Mouse (Mus musculus) R1 (cell line): ENCODE results near the gene Acot13.

Source experiments
- DNase-seq: peaks from one replicate; pipeline ENCODE4 v3.0.0-alpha.2; 2018; ENCODE audit warnings: low read depth, low spot score

The Acot13 gene

GRCm38 (mm10) chr13:24831353-24832130, at the start of gene Acot13, which contains the start of gene Tdp2:
Gene Acot13, minus strand, starts transcription at chr13:24831540.
Gene Tdp2, plus strand, starts transcription at chr13:24831679.
- DNase-seq: peak; percentile 97

- DNase-seq: no peak
Observed at GRCm38 (mm10) chr13:24880704-24881103, 49.4 kb upstream of the Acot13 start.

GRCm38 (mm10) chr13:24880208-24880607, 48.9 kb upstream of the Acot13 start:
- DNase-seq: no peak

GRCm38 (mm10) chr13:24879359-24880040, 48.2 kb upstream of the Acot13 start:
- DNase-seq: no peak

GRCm38 (mm10) chr13:24868233-24868632, 36.9 kb upstream of the Acot13 start:
- DNase-seq: no peak

- peak; percentile 62 for DNase-seq
Observed at GRCm38 (mm10) chr13:24867789-24868188, 36.4 kb upstream of the Acot13 start.

- peak; percentile 61 for DNase-seq
Observed at GRCm38 (mm10) chr13:24866430-24867402, 35.4 kb upstream of the Acot13 start.

- peak; percentile 84 for DNase-seq
Observed at GRCm38 (mm10) chr13:24862520-24862919, 31.2 kb upstream of the Acot13 start.

- DNase-seq: no peak
Observed at GRCm38 (mm10) chr13:24862021-24862420, 30.7 kb upstream of the Acot13 start.

- peak; percentile 58 for DNase-seq
Observed at GRCm38 (mm10) chr13:24861084-24861483, 29.7 kb upstream of the Acot13 start.

- DNase-seq: no peak
Observed at GRCm38 (mm10) chr13:24859115-24859514, 27.8 kb upstream of the Acot13 start.

- no peak for DNase-seq
Observed at GRCm38 (mm10) chr13:24852570-24852969, 21.2 kb upstream of the Acot13 start.

GRCm38 (mm10) chr13:24851989-24852388, 20.6 kb upstream of the Acot13 start:
- no peak for DNase-seq

GRCm38 (mm10) chr13:24849318-24849717, 18.0 kb upstream of the Acot13 start:
- DNase-seq: no peak

GRCm38 (mm10) chr13:24844983-24845955, 13.9 kb upstream of the Acot13 start, which contains the start of gene D130043K22Rik:
Gene D130043K22Rik, plus strand, starts transcription at chr13:24845135.
- peak; percentile 58 for DNase-seq

- no peak for DNase-seq
Observed at GRCm38 (mm10) chr13:24841702-24842101, 10.4 kb upstream of the Acot13 start.

GRCm38 (mm10) chr13:24839831-24840230, 8.5 kb upstream of the Acot13 start:
- no peak for DNase-seq

- peak; percentile 61 for DNase-seq
Observed at GRCm38 (mm10) chr13:24837765-24838164, 6.4 kb upstream of the Acot13 start.

GRCm38 (mm10) chr13:24832811-24833155, 1.4 kb upstream of the Acot13 start:
- DNase-seq: no peak

- no peak for DNase-seq
Observed at GRCm38 (mm10) chr13:24832131-24832810, 931 bp upstream of the Acot13 start.
